Mouse (Mus musculus) stomach, postnatal 0 days (tissue): ENCODE data around the gene Syt17. TPM values are rescaled to one million over a fixed set of nuclear protein-coding genes. Genes with fewer than 3 reads are reported as not detected.
"Not testable (repeated sequence)": the region's sequence is repeated elsewhere in the genome, so short reads cannot be mapped to it uniquely, and the experiment has no call there.

Source experiments
- ATAC-seq: fragments of 200-750 bp; cut with Nextera tagmentation; 2 replicates; pipeline ENCODE4 v1.8.0; 2017; ENCODE audit not compliant: low FRiP score, low TSS enrichment
- DNase-seq: peaks from one replicate; pipeline ENCODE4 v3.0.0-alpha.2; 2016; ENCODE audit warnings: low spot score
- H3K27ac ChIP-seq: fragments of 300-500 bp; sonication (generic); replicated peaks from 2 replicates; pipeline ENCODE4 v1.5.1; 2014; ENCODE audit warnings: mild to moderate bottlenecking, control low read depth
- H3K27me3 ChIP-seq: fragments of 300-500 bp; sonication (generic); 2 replicates; pipeline ENCODE4 v1.6.1; 2014; ENCODE audit warnings: low read length; ENCODE audit not compliant: control insufficient read depth, insufficient read depth
- H3K36me3 ChIP-seq: fragments of 300-500 bp; sonication (generic); 2 replicates; pipeline ENCODE4 v1.6.1; 2014; ENCODE audit warnings: low read length, mixed read lengths; ENCODE audit not compliant: control insufficient read depth, insufficient read depth
- H3K4me1 ChIP-seq: fragments of 300-500 bp; sonication (generic); replicated peaks from 2 replicates; pipeline ENCODE4 v1.6.1; 2014; ENCODE audit warnings: antibody characterized with exemption; ENCODE audit not compliant: control insufficient read depth, insufficient read depth
- H3K4me2 ChIP-seq: fragments of 300-500 bp; sonication (generic); replicated peaks from 2 replicates; pipeline ENCODE4 v1.6.1; 2014; ENCODE audit warnings: low read depth, mild to moderate bottlenecking, control low read depth, moderate library complexity
- H3K4me3 ChIP-seq: fragments of 300-500 bp; sonication (generic); 2 replicates; pipeline ENCODE4 v1.5.1; 2014; ENCODE audit warnings: low read depth, low read length, control low read depth
- H3K9ac ChIP-seq: fragments of 300-500 bp; sonication (generic); 2 replicates; pipeline ENCODE4 v1.6.1; 2014; ENCODE audit warnings: mild to moderate bottlenecking, low read length, control low read depth, mixed read lengths
- H3K9me3 ChIP-seq: fragments of 300-500 bp; sonication (generic); 2 replicates; pipeline ENCODE4 v1.6.1; 2016; ENCODE audit warnings: low read length; ENCODE audit not compliant: control insufficient read depth
- CTCF ChIP-seq: IDR thresholded peaks from 2 replicates; pipeline ENCODE4 v1.5.1; 2016; ENCODE audit warnings: antibody characterized with exemption, low read depth, mild to moderate bottlenecking, moderate library complexity
- EP300 ChIP-seq: optimal IDR thresholded peaks from 2 replicates; pipeline ENCODE3; 2016; ENCODE audit warnings: antibody characterized with exemption
- WGBS: fragments of 180-500 bp; shearing (Covaris S2); extraction: QIAGEN DNeasy Blood & Tissue Kit; methylation state at CpG from one replicate; pipeline ENCODE4 v1.1.7; 2014; 5-methylcytosine and 5-hydroxymethylcytosine counted together
- polyA plus RNA-seq: library from polyadenylated mRNA; unstranded; fragments of >200 nt; fragmentation: Nextera tagmentation; extraction: Ambion mirVana; gene quantifications from 2 replicates; pipeline ENCODE4 v1.2.1, GENCODE M21; 2015

Syt17 gene
- polyA plus RNA-seq, 1 experiment from 2014 or later, result 3.3 TPM

- H3K9me3 ChIP-seq, result no peaks in the 10 kb centered on the region
- H3K27me3 ChIP-seq, result no peaks in the 10 kb centered on the region
- 23% methylated on average over 7 of the region's 7 CpGs for whole genome bisulfite sequencing
- H3K4me2 ChIP-seq, result no peak overlapping the region
- H3K36me3 ChIP-seq, result no peaks in the 10 kb centered on the region
- DNase-seq, result peak; percentile 63
- peak; percentile 28; the same call in 1 of the 2 replicates for ATAC-seq
- no peak overlapping the region for H3K9ac ChIP-seq
- no peak overlapping the region for H3K27ac ChIP-seq
- H3K4me3 ChIP-seq, result no peak overlapping the region
- no peaks in the 10 kb centered on the region for H3K4me1 ChIP-seq
- TF ChIP-seq EP300 (no peak), CTCF (peak; percentile 63)
These were observed 83.5 kb downstream of the Syt17 start for GRCm38 (mm10) chr7:118364353-118365007.

GRCm38 (mm10) chr7:118363587-118364233 lies 84.3 kb downstream of the Syt17 start:
- TF ChIP-seq EP300 (no peak), CTCF (no peak)
- no peaks in the 10 kb centered on the region for H3K9me3 ChIP-seq
- no peak overlapping the region for H3K4me3 ChIP-seq
- 60% methylated on average over 6 of the region's 6 CpGs for WGBS
- ATAC-seq (peak; percentile 96), DNase-seq (peak; percentile 78)
- no peaks in the 10 kb centered on the region for H3K27me3 ChIP-seq
- no peak overlapping the region for H3K4me2 ChIP-seq
- no peak overlapping the region for H3K9ac ChIP-seq
- no peaks in the 10 kb centered on the region for H3K36me3 ChIP-seq
- H3K27ac ChIP-seq, result no peak overlapping the region; the same call in 1 of the 2 replicates
- no peaks in the 10 kb centered on the region for H3K4me1 ChIP-seq

- DNase-seq, result no peak
- Histone ChIP-seq H3K4me1 (no peaks in the 10 kb centered on the region), H3K27me3 (no peaks in the 10 kb centered on the region), H3K27ac (no peak overlapping the region), H3K9ac (no peak overlapping the region), H3K36me3 (no peaks in the 10 kb centered on the region), H3K4me3 (no peak overlapping the region), H3K4me2 (no peak overlapping the region), H3K9me3 (no peaks in the 10 kb centered on the region)
- WGBS, result 76% methylated on average over 1 of the region's 1 CpGs
- TF ChIP-seq CTCF (no peak), EP300 (no peak)
- no peak for ATAC-seq
These were observed 85.1 kb downstream of the Syt17 start for GRCm38 (mm10) chr7:118362931-118363330.

- Histone ChIP-seq H3K4me2 (no peak overlapping the region), H3K4me3 (no peak overlapping the region), H3K27ac (no peak overlapping the region), H3K36me3 (no peaks in the 10 kb centered on the region), H3K4me1 (no peaks in the 10 kb centered on the region), H3K9ac (no peak overlapping the region), H3K9me3 (no peaks in the 10 kb centered on the region), H3K27me3 (no peaks in the 10 kb centered on the region)
- no peak for DNase-seq
- WGBS, result 64% methylated on average over 3 of the region's 3 CpGs
- TF ChIP-seq EP300, result no peak
- no peak for TF ChIP-seq CTCF
- ATAC-seq, result no peak
These were observed 85.8 kb downstream of the Syt17 start for GRCm38 (mm10) chr7:118362258-118362657.

- no peak for TF ChIP-seq CTCF
- TF ChIP-seq EP300, result no peak
- 45% methylated on average over 3 of the region's 3 CpGs for WGBS
- ATAC-seq, result no peak
These were observed 89.0 kb downstream of the Syt17 start for GRCm38 (mm10) chr7:118358977-118359376.

GRCm38 (mm10) chr7:118356410-118357005 lies 91.5 kb downstream of the Syt17 start:
- H3K36me3 ChIP-seq, H3K27ac ChIP-seq, H3K9me3 ChIP-seq, H3K4me2 ChIP-seq, DNase-seq, H3K9ac ChIP-seq, H3K4me3 ChIP-seq, H3K4me1 ChIP-seq, H3K27me3 ChIP-seq: not testable (repeated sequence)
- 72% methylated on average over 8 of the region's 8 CpGs for WGBS
- ATAC-seq, result peak; percentile 87

More at GRCm38 (mm10) chr7:118358977-118359376, 89.0 kb downstream of the Syt17 start:
- H3K4me1 ChIP-seq, result no peaks in the 10 kb centered on the region
- H3K9me3 ChIP-seq, result no peaks in the 10 kb centered on the region
- no peaks in the 10 kb centered on the region for H3K27me3 ChIP-seq
- no peak overlapping the region for H3K4me2 ChIP-seq
- peak; percentile 46 for DNase-seq
- H3K36me3 ChIP-seq, result no peaks in the 10 kb centered on the region
- no peak overlapping the region for H3K9ac ChIP-seq
- no peak overlapping the region for H3K27ac ChIP-seq
- H3K4me3 ChIP-seq, result no peak overlapping the region
